Mouse (Mus musculus): Measurements from ENCODE around the gene Map1b. TPM values are rescaled to one million over a fixed set of nuclear protein-coding genes. Genes with fewer than 3 reads are reported as not detected.

Gene Map1b
- 3.6 and 6.4 TPM in 2 replicates for polyA plus RNA-seq (2015; fragmentation: Nextera tagmentation; extraction: Ambion mirVana)

GRCm38 (mm10) chr13:99516448-99516881, at the start of gene Map1b:
TSS of gene Map1b (minus strand) at chr13:99516540.

Other genes with a start within 250 kb of the Map1b start
- 29.6 and 29.8 TPM in 2 replicates for gene Ptcd2, start 171.8 kb downstream of the Map1b start, polyA plus RNA-seq (2015; fragmentation: Nextera tagmentation; extraction: Ambion mirVana)
- 20.3 and 22.0 TPM in 2 replicates for gene Mrps27, start 171.8 kb downstream of the Map1b start, polyA plus RNA-seq (2015; fragmentation: Nextera tagmentation; extraction: Ambion mirVana)